Mouse (Mus musculus) bone marrow, adult 2 months (tissue): ENCODE results near the gene Mcrip1.

Source experiments
- CTCF ChIP-seq: fragments of 200-500 bp; IDR thresholded peaks from 2 replicates; pipeline ENCODE4 v1.5.1; 2011; ENCODE audit warnings: low read length, control low read depth; ENCODE audit not compliant: control insufficient read depth, insufficient read depth
- POLR2A ChIP-seq: fragments of 200-500 bp; IDR thresholded peaks from 2 replicates; pipeline ENCODE4 v1.6.1; 2011; ENCODE audit warnings: low read depth, mild to moderate bottlenecking, control low read depth, low read length, borderline replicate concordance; ENCODE audit not compliant: control insufficient read depth

DNA sequence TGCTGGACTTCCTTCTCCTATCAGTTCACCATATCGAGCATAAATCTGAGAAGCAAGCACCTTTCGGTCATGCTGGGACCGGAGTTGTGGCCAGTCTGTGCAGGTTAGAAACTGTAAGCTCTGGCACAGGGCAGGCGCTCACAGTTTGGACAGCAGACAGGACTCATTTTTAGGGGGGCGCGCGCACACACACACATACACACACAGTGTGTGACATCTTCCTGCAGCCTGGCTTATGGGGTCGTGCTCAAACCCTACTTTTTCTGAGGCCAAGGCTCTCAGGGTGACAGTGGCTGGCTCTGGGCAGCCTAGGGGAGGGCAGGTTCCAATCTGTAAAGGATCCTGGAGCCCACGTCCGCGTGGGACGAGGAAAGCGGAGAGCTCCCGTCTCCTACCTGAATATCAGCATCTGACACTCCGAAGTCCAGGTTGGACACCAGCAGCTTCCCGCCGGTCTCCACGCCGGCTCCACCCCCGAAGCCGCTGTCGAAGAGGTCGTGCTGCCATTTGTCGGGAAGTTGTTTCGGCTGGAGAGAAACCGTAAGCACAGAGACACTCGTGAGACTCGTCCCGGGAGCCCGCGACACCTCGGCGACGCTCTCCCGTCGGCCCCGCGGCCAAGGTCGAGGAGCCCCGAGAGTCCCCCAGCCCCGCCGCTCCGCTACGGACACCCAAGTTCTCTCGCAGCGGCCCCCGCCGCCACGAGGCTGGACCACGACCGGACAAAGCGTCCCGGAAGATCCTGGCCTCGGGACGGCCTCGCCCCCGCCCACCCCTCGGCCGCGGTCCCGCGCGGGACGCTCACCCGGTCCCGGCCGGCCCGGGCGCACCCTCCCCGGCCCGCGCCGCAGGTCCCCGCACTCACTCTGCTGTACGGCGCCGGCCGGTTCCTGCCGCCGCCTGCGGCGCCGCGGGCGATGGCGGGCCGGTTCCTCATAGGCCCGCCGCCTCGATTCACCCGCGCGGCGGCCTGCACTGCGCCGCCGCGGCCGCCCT, 48.0 kb upstream of the Mcrip1 start:
- TF ChIP-seq CTCF = no peak
- no peak for TF ChIP-seq POLR2A
